Mouse (Mus musculus): ENCODE data around the gene Entpd5.
A peak's percentile ranks its signal among the peaks of the same experiment; 100 is the strongest.

The Entpd5 gene

GRCm38 (mm10) chr12:84408819-84409507 lies at the start of gene Entpd5, which contains the start of gene Bbof1:
Entpd5 (minus strand) TSS chr12:84409029.
Bbof1 (plus strand) TSS chr12:84409071.
- DNase-seq (ENCODE audit: low spot score in 2 of 2) = peak; percentile 82 to 87

- no peak for DNase-seq (ENCODE audit: low spot score in 2 of 2)
These were observed 48.1 kb upstream of the Entpd5 start for GRCm38 (mm10) chr12:84456911-84457310.

- DNase-seq (ENCODE audit: low spot score in 2 of 2) = peak in 1 of 2 experiments; percentile 20
These were observed 43.0 kb upstream of the Entpd5 start for GRCm38 (mm10) chr12:84451801-84452200.

GRCm38 (mm10) chr12:84450718-84451646 lies 42.2 kb upstream of the Entpd5 start, which contains the start of the genes Aldh6a1 and Lin52:
Aldh6a1 (minus strand) TSS chr12:84451004.
Lin52 (plus strand) TSS chr12:84451422.
- peak; percentile 95 to 97 for DNase-seq (ENCODE audit: low spot score in 2 of 2)

GRCm38 (mm10) chr12:84450351-84450717 lies 41.5 kb upstream of the Entpd5 start:
- DNase-seq (ENCODE audit: low spot score in 2 of 2) = no peak

GRCm38 (mm10) chr12:84449887-84450286 lies 41.1 kb upstream of the Entpd5 start:
- no peak for DNase-seq (ENCODE audit: low spot score in 2 of 2)

GRCm38 (mm10) chr12:84448181-84448580 lies 39.4 kb upstream of the Entpd5 start:
- no peak for DNase-seq (ENCODE audit: low spot score in 2 of 2)

- DNase-seq (ENCODE audit: low spot score in 2 of 2) = no peak
These were observed 38.6 kb upstream of the Entpd5 start for GRCm38 (mm10) chr12:84447386-84447785.

GRCm38 (mm10) chr12:84442526-84442925 lies 33.7 kb upstream of the Entpd5 start:
- no peak for DNase-seq (ENCODE audit: low spot score in 2 of 2)

GRCm38 (mm10) chr12:84438697-84439096 lies 29.9 kb upstream of the Entpd5 start:
- DNase-seq (ENCODE audit: low spot score in 2 of 2) = no peak

GRCm38 (mm10) chr12:84429825-84430224 lies 21.0 kb upstream of the Entpd5 start:
- DNase-seq (ENCODE audit: low spot score in 2 of 2) = no peak

GRCm38 (mm10) chr12:84423990-84424389 lies 15.2 kb upstream of the Entpd5 start:
- DNase-seq (ENCODE audit: low spot score in 2 of 2) = no peak

- DNase-seq (ENCODE audit: low spot score in 2 of 2) = no peak
These were observed 8.7 kb upstream of the Entpd5 start for GRCm38 (mm10) chr12:84417605-84417922.

- peak; percentile 84 to 88 for DNase-seq (ENCODE audit: low spot score in 2 of 2)
These were observed 8.2 kb upstream of the Entpd5 start, which contains the start of gene Rnf113a2 for GRCm38 (mm10) chr12:84416834-84417604. Rnf113a2 (plus strand) TSS chr12:84417196.

- DNase-seq (ENCODE audit: low spot score in 2 of 2) = peak; percentile 70 to 81
These were observed 683 bp downstream of the Entpd5 start for GRCm38 (mm10) chr12:84407874-84408818.

- DNase-seq (ENCODE audit: low spot score in 2 of 2) = no peak
These were observed 1.6 kb downstream of the Entpd5 start for GRCm38 (mm10) chr12:84407259-84407658.

GRCm38 (mm10) chr12:84404541-84404940 lies 4.3 kb downstream of the Entpd5 start:
- no peak for DNase-seq (ENCODE audit: low spot score in 2 of 2)

- no peak for DNase-seq (ENCODE audit: low spot score in 2 of 2)
These were observed 5.9 kb downstream of the Entpd5 start for GRCm38 (mm10) chr12:84402923-84403322.

- DNase-seq (ENCODE audit: low spot score in 2 of 2) = no peak
These were observed 8.2 kb downstream of the Entpd5 start for GRCm38 (mm10) chr12:84400653-84401052.

GRCm38 (mm10) chr12:84400068-84400467 lies 8.8 kb downstream of the Entpd5 start:
- no peak for DNase-seq (ENCODE audit: low spot score in 2 of 2)

- DNase-seq (ENCODE audit: low spot score in 2 of 2) = no peak
These were observed 9.2 kb downstream of the Entpd5 start for GRCm38 (mm10) chr12:84399663-84400062.
